In genomic region chr3:126011269-126011668, GRCm38 (mm10) we compare ENCODE assay signal across 12 mouse cellular contexts.
DNase-seq lines count a peak whose midpoint lies in the region; ATAC-seq lines count a peak whose summit lies in the region.
"Had no signal": no experiment of that assay in that cellular context is flagged by ENCODE, and none has a peak within 500 bp of the region (broad histone marks: within the 10 kb centered on the region; RNA-seq: fewer than 3 reads in every experiment).

No protein-coding gene starts in this region.

- no peak overlapping the region for H3K4me2 ChIP-seq in hindbrain, embryonic 11.5 days (replicated peaks; ENCODE audit: low read depth, low read length)
- H3K4me2 ChIP-seq in hindbrain, embryonic 12.5 days (replicated peaks): no peak overlapping the region
- H3K4me2 ChIP-seq: hindbrain, embryonic 13.5 days; limb, embryonic 15.5 days; neural tube, embryonic 12.5 days had no signal

- intact Hi-C loops in left cerebral cortex, postnatal 36 days (cut with DNase I): no loop called here

- peak; percentile 18 for DNase-seq in hindbrain, embryonic 11.5 days (ENCODE audit: low spot score)
- peak; percentile 8 for DNase-seq in right cerebral cortex, adult 18-20 months
- DNase-seq in right cerebral cortex, postnatal 14 days: no peak
- DNase-seq in thymus, postnatal 14 days: peak; percentile 60
- no peak for DNase-seq in left cerebral cortex, postnatal 36 days (ENCODE audit: low spot score in 2 of 2)
- no peak for DNase-seq in layer of hippocampus, postnatal 36 days

- no peaks in the 10 kb centered on the region for H3K4me1 ChIP-seq in hindbrain, embryonic 11.5 days (replicated peaks; ENCODE audit: control insufficient read depth, insufficient read depth, low read length)
- H3K4me1 ChIP-seq in hindbrain, embryonic 12.5 days: no peaks in the 10 kb centered on the region
- H3K4me1 ChIP-seq: hindbrain, embryonic 13.5 days; limb, embryonic 15.5 days; neural tube, embryonic 12.5 days had no signal

- no peaks in the 10 kb centered on the region for H3K36me3 ChIP-seq in hindbrain, embryonic 11.5 days (ENCODE audit: control insufficient read depth, insufficient read depth, low read length)
- H3K36me3 ChIP-seq in hindbrain, embryonic 12.5 days: no peaks in the 10 kb centered on the region
- H3K36me3 ChIP-seq: hindbrain, embryonic 13.5 days; limb, embryonic 15.5 days; neural tube, embryonic 12.5 days had no signal

- H3K9ac ChIP-seq in hindbrain, embryonic 11.5 days (ENCODE audit: low read depth, low read length): no peak overlapping the region
- no peak overlapping the region for H3K9ac ChIP-seq in hindbrain, embryonic 12.5 days
- H3K9ac ChIP-seq: hindbrain, embryonic 13.5 days; limb, embryonic 15.5 days; neural tube, embryonic 12.5 days had no signal

- no peak overlapping the region for H3K27ac ChIP-seq in hindbrain, embryonic 11.5 days (ENCODE audit: low read depth, low read length)
- H3K27ac ChIP-seq in hindbrain, embryonic 12.5 days: no peak overlapping the region
- H3K27ac ChIP-seq: hindbrain, embryonic 13.5 days; limb, embryonic 15.5 days; neural tube, embryonic 12.5 days had no signal

- no peak overlapping the region for H3K4me3 ChIP-seq in hindbrain, embryonic 11.5 days (ENCODE audit: low read depth, low read length)
- H3K4me3 ChIP-seq in hindbrain, embryonic 12.5 days: no peak overlapping the region
- H3K4me3 ChIP-seq: erythroblast, embryonic 14.5 days; hindbrain, embryonic 13.5 days; limb, embryonic 15.5 days; neural tube, embryonic 12.5 days had no signal

- H3K27me3 ChIP-seq in hindbrain, embryonic 11.5 days (ENCODE audit: control insufficient read depth, insufficient read depth, low read length): no peaks in the 10 kb centered on the region
- H3K27me3 ChIP-seq in hindbrain, embryonic 12.5 days: no peaks in the 10 kb centered on the region
- H3K27me3 ChIP-seq: hindbrain, embryonic 13.5 days; limb, embryonic 15.5 days; neural tube, embryonic 12.5 days had no signal

- no peak for ATAC-seq in hindbrain, embryonic 11.5 days (ENCODE audit: low FRiP score)
- ATAC-seq in hindbrain, embryonic 12.5 days (ENCODE audit: low FRiP score): no peak
- ATAC-seq in common myeloid progenitor, adult 5-6 weeks (replicated peaks; ENCODE audit: low read depth, poor library complexity, severe bottlenecking): 0 out of 2 replicates have a peak, but pooled peaks have one; percentile 36

- H3K9me3 ChIP-seq in hindbrain, embryonic 11.5 days (ENCODE audit: control insufficient read depth, low read length): no peaks in the 10 kb centered on the region
- no peaks in the 10 kb centered on the region for H3K9me3 ChIP-seq in hindbrain, embryonic 12.5 days (replicated peaks)
- H3K9me3 ChIP-seq: hindbrain, embryonic 13.5 days; limb, embryonic 15.5 days; neural tube, embryonic 12.5 days had no signal

Comparison
In these comparisons a context has a peak if more than half of its experiments do, and no peak if none do; other contexts are left out.
1. DNase-seq: peak in hindbrain, embryonic 11.5 days (single experiment), right cerebral cortex, adult 18-20 months (single experiment) and thymus, postnatal 14 days (single experiment); none in right cerebral cortex, postnatal 14 days (single experiment), left cerebral cortex, postnatal 36 days (0 of 2) and layer of hippocampus, postnatal 36 days (0 of 2).